Mouse (Mus musculus): ENCODE data around the gene Elavl2.
"Not testable (repeated sequence)": the region's sequence is repeated elsewhere in the genome, so short reads cannot be mapped to it uniquely, and the experiment has no call there.

The Elavl2 gene

GRCm38 (mm10) chr4:91334177-91334576 lies 66.4 kb downstream of the Elavl2 start:
- DNase-seq (ENCODE audit: low read depth, low spot score), result no peak

- no peak for DNase-seq (ENCODE audit: low read depth, low spot score)
Observed at GRCm38 (mm10) chr4:91310801-91311200, 89.8 kb downstream of the Elavl2 start.

GRCm38 (mm10) chr4:91297706-91298105 lies 102.9 kb downstream of the Elavl2 start:
- no peak for DNase-seq (ENCODE audit: low read depth, low spot score)

- no peak for DNase-seq (ENCODE audit: low read depth, low spot score)
Observed at GRCm38 (mm10) chr4:91295317-91295716, 105.3 kb downstream of the Elavl2 start.

- DNase-seq (ENCODE audit: low read depth, low spot score), result no peak
Observed at GRCm38 (mm10) chr4:91291526-91291925, 109.1 kb downstream of the Elavl2 start.

GRCm38 (mm10) chr4:91290373-91290772 lies 110.2 kb downstream of the Elavl2 start:
- no peak for DNase-seq (ENCODE audit: low read depth, low spot score)

- no peak for DNase-seq (ENCODE audit: low read depth, low spot score)
Observed at GRCm38 (mm10) chr4:91289151-91289550, 111.4 kb downstream of the Elavl2 start.

GRCm38 (mm10) chr4:91268390-91268789 lies 132.2 kb downstream of the Elavl2 start:
- no peak for DNase-seq (ENCODE audit: low read depth, low spot score)

- no peak for DNase-seq (ENCODE audit: low read depth, low spot score)
Observed at GRCm38 (mm10) chr4:91263733-91264440, 136.7 kb downstream of the Elavl2 start.

GRCm38 (mm10) chr4:91262839-91263238 lies 137.7 kb downstream of the Elavl2 start:
- no peak for DNase-seq (ENCODE audit: low read depth, low spot score)

- no peak for DNase-seq (ENCODE audit: low read depth, low spot score)
Observed at GRCm38 (mm10) chr4:91260622-91261021, 140.0 kb downstream of the Elavl2 start.

GRCm38 (mm10) chr4:91248650-91249049 lies 151.9 kb downstream of the Elavl2 start:
- no peak for DNase-seq (ENCODE audit: low read depth, low spot score)

GRCm38 (mm10) chr4:91245136-91245535 lies 155.4 kb downstream of the Elavl2 start:
- DNase-seq (ENCODE audit: low read depth, low spot score), result not testable (repeated sequence)

- DNase-seq (ENCODE audit: low read depth, low spot score), result no peak
Observed at GRCm38 (mm10) chr4:91244554-91244953, 156.0 kb downstream of the Elavl2 start.

- no peak for DNase-seq (ENCODE audit: low read depth, low spot score)
Observed at GRCm38 (mm10) chr4:91243896-91244295, 156.7 kb downstream of the Elavl2 start.

GRCm38 (mm10) chr4:91238739-91239485 lies 161.7 kb downstream of the Elavl2 start:
- DNase-seq (ENCODE audit: low read depth, low spot score), result no peak

- no peak for DNase-seq (ENCODE audit: low read depth, low spot score)
Observed at GRCm38 (mm10) chr4:91236976-91237375, 163.6 kb downstream of the Elavl2 start.

- no peak for DNase-seq (ENCODE audit: low read depth, low spot score)
Observed at GRCm38 (mm10) chr4:91234941-91235340, 165.6 kb downstream of the Elavl2 start.

GRCm38 (mm10) chr4:91233599-91233998 lies 167.0 kb downstream of the Elavl2 start:
- DNase-seq (ENCODE audit: low read depth, low spot score), result no peak

- no peak for DNase-seq (ENCODE audit: low read depth, low spot score)
Observed at GRCm38 (mm10) chr4:91230439-91230863, 170.1 kb downstream of the Elavl2 start.

- DNase-seq (ENCODE audit: low read depth, low spot score), result no peak
Observed at GRCm38 (mm10) chr4:91228341-91228740, 172.2 kb downstream of the Elavl2 start.

GRCm38 (mm10) chr4:91223811-91224210 lies 176.8 kb downstream of the Elavl2 start:
- no peak for DNase-seq (ENCODE audit: low read depth, low spot score)

- DNase-seq (ENCODE audit: low read depth, low spot score), result no peak
Observed at GRCm38 (mm10) chr4:91219322-91219721, 181.3 kb downstream of the Elavl2 start.
